Mouse (Mus musculus): ENCODE measurements around the gene Gtpbp2.
A peak's percentile ranks its signal among the peaks of the same experiment; 100 is the strongest.

The Gtpbp2 gene

GRCm38 (mm10) chr17:46152847-46153782, 7.7 kb upstream of the Gtpbp2 start, which contains the start of gene Mad2l1bp:
Gene Mad2l1bp (minus strand): TSS chr17:46153553.
- peak; percentile 80 to 89 for DNase-seq (ENCODE audit: low spot score in 2 of 2)

DNA sequence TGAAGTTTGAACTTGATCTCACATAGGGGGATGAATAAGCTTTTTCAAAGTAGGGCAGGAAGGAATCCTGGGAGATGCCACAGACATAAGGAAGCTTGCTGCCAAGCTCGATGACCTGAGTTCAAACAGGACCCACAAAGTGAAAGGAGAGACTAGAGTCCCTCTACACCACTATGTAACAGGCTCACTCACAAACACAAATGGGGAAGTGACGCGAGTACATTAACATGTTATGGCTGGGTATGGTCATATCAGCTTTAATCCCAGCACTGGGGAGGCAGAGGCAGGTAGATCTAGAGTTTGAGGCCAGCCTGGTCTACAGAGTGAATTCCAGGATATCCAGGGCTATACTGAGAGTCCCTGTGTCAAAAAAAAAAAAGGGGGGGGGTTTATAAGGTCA, 6.5 kb upstream of the Gtpbp2 start:
- DNase-seq (ENCODE audit: low spot score in 2 of 2), result no peak

DNA sequence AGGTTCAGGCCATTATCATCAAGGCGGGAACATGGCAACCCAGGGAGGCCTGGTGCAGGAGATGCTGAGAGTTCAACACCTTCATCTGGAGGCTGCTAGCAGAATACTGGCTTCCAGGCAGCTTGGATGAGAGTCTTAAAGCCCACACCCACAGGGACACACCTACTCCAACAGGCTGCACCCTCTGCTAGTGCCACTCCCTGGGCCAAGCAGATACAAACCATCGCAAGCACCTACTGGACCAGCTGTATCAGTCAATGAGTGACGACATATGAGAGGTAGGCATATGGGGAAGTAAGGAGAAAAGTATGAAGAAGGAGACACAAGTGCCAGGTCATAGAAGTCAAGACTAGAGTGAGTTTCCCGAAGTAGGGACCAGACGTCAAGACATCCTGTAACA, 4.2 kb upstream of the Gtpbp2 start:
- DNase-seq (ENCODE audit: low spot score in 2 of 2), result no peak

DNA sequence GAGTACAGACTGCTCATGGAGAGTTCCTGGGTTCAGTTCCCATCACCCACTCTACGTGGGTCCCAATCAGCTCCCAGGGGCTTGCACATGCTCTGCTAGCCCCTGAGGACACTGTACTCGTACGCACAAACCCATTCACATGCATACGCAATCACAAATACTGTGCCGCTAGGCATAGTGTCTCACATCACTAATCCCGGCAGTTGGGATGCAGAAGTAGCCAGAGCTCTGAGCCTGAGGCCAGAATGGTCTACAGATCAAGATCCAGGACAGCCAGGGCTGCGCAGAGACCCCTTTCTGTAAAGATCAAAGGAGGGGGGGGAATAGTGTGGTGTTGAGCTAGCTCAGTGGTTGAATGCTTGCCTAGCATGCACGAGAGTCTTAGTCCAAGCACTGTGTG, 3.7 kb upstream of the Gtpbp2 start:
- no peak for DNase-seq (ENCODE audit: low spot score in 2 of 2)

GRCm38 (mm10) chr17:46159236-46159635, 1.6 kb upstream of the Gtpbp2 start:
- no peak for DNase-seq (ENCODE audit: low spot score in 2 of 2)

- DNase-seq (ENCODE audit: low spot score in 2 of 2), result peak; percentile 76 to 91
Measured at GRCm38 (mm10) chr17:46160090-46160662, 656 bp upstream of the Gtpbp2 start.

GRCm38 (mm10) chr17:46161179-46161578, 347 bp downstream of the Gtpbp2 start:
- DNase-seq (ENCODE audit: low spot score in 2 of 2), result no peak

GRCm38 (mm10) chr17:46161710-46162109, 878 bp downstream of the Gtpbp2 start:
- no peak for DNase-seq (ENCODE audit: low spot score in 2 of 2)

DNA sequence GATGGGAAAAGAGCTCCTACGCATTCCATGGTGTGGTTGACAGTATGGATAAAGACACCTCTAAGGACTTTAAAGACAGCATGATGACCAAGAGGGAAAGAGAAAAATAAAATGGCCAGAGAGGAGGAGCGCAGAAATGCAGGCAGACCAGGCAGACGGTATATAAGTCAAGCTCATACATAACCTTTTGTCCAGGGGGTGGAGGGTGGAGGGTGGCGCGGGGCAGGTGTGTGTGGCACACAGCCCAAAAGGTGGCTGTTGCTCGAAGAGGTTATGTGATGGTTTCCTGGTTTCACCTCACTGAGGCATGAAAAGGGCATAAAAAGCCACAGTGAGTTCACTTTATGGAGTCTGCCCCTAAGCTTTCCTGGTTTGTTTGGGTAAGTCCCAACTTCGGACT, 1.7 kb downstream of the Gtpbp2 start:
- DNase-seq (ENCODE audit: low spot score in 2 of 2), result no peak

- no peak for DNase-seq (ENCODE audit: low spot score in 2 of 2)
Measured at GRCm38 (mm10) chr17:46162951-46163421, 2.2 kb downstream of the Gtpbp2 start.

DNA sequence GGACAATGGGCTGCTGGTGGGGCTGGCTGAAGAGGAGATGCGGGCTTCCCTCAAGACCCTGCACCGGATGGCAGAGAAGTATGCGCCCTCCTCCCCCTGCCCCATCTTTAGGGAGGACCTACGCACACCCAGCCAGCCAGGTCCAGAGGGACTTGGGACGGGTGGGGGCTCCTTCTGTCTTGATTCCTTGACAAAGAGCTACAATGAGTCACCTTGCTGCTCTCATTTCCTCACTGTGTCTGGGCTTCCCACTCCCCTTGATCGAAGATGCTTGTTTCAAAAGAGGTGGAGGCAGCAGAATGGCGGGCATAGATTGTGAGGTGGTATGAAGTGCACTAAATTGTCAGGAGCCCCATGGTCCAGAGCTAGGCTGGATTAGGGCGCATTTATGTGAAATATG, 3.5 kb downstream of the Gtpbp2 start:
- no peak for DNase-seq (ENCODE audit: low spot score in 2 of 2)

GRCm38 (mm10) chr17:46164791-46165190, 4.0 kb downstream of the Gtpbp2 start:
- no peak for DNase-seq (ENCODE audit: low spot score in 2 of 2)

DNA sequence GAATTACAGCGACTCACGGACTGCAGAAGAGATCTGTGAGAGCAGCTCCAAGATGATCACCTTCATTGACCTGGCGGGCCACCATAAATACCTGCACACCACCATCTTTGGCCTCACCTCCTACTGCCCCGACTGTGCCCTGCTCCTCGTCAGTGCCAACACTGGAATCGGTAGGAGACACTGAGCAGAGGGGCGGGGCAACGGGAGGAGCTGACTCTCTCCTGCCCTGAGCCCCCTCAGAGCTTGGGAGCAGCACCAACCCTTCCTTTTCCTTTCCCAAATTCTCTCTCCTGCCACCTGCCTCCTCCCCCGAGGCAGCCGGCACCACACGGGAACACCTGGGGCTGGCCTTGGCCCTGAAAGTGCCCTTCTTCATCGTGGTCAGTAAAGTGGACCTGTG, 4.6 kb downstream of the Gtpbp2 start:
- no peak for DNase-seq (ENCODE audit: low spot score in 2 of 2)

GRCm38 (mm10) chr17:46166270-46166669, 5.4 kb downstream of the Gtpbp2 start:
- DNase-seq (ENCODE audit: low spot score in 2 of 2), result no peak

DNA sequence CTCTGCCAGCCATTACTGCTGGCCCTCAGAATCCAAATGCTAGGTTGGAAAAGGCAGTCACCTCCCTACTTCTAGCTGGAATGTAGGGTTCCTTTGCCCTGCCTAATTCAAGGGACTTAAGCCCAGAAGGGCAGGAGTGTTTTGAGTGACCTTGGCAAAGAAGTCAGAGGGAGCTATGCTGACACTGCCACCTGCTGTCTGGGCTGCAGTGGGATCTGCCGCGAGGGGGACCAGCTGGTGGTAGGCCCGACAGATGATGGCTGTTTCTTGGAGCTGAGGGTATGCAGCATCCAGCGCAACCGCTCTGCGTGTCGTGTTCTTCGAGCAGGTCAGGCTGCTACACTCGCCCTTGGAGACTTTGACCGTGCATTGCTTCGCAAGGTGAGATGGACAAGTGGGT, 6.2 kb downstream of the Gtpbp2 start:
- no peak for DNase-seq (ENCODE audit: low spot score in 2 of 2)

DNA sequence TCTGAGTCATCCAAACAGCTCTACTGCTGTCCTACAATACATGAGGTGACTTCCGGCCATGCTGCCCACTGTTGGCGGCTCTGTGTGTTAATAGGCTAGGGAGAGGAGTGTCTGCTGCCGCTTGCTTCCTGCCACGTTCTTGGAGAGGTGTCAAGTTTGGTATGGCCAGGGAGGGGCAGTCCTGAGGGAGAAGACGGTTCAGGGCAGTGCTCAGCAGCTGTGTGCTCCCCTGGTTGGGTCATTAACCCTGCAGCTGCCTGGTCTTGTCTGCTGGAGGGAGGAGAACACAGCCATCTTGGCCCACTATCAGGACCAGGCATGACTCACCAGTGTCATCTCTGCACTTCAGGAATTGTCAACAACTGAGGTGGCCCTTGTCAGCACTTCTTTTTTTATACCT, 7.5 kb downstream of the Gtpbp2 start:
- DNase-seq (ENCODE audit: low spot score in 2 of 2), result no peak

DNA sequence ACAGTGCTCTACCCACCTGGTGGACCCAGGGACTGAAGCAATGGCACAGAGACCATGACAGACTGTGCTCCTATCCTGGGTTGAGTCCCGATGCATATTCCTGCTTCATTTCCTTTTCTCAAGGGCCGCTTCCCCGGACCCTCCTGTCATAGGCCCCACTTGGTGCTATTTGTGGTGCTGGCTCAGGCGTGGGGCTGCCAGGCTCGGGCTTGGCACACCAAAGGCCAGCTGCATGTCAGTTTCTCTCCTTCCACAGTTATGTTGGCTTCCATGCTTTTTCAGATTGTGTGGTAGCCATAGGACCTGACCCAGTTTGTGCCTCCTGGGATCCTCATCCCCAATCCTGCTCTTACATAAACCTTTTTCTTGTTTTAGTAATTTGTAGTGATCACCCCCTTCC, 7.9 kb downstream of the Gtpbp2 start:
- no peak for DNase-seq (ENCODE audit: low spot score in 2 of 2)

DNA sequence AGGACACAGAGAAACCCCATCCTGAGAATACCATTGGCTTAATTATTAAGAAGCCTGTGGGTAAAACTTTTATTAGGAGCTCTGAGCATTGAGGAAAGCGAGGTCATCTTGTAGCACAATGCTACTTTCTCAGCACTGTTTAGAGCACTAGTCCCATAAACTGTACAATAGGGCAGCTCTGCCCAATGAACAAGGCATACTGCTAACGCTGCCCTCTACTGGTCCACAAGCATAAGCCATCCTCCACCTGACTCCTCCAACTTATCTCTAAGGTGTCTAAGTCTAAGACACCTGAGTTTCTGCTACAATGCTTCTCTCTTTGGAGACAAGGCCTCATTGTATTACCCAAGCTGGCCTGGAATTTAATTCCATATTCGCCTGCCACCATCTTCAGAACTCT, 9.7 kb downstream of the Gtpbp2 start:
- DNase-seq (ENCODE audit: low spot score in 2 of 2), result no peak

- DNase-seq (ENCODE audit: low spot score in 2 of 2), result no peak
Measured at GRCm38 (mm10) chr17:46182273-46182672, 21.4 kb downstream of the Gtpbp2 start.

DNA sequence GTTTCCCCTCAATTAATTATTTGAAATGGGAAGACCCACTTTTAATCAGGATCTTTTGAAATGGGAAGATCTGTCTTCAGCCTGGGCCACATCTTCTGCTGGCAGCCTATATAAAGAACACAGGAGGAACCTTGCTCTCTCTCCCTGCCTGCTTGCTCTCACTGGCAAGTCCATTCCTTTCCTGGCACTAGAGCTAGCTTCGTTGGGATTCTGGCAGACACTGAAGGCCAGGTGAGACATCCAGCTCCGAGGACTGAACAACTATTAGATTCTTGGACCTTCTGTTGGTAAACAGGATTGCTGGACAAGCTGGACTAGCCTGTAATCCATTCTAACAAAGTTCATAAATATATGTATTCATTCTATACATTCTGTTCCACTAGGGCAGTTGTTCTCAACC, 28.0 kb downstream of the Gtpbp2 start:
- no peak for DNase-seq (ENCODE audit: low spot score in 2 of 2)

DNA sequence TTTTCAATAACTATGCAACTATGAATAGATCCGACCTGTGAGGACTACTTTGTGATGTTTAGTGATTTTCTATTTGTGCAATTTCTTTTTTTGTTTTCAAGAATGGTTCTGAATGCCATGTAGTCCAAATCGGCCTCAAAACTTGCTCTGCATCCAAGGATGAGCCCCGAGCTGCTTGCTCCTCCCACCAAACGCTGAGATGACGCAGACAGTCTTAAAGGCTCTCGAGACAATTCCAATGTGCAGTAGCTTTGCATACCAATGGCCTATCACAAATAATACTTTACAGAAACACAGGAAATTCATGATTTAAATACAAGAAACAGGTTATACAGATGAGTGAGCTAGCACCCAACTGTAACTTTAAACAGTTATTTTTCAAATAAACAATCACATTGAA, 40.3 kb downstream of the Gtpbp2 start:
- no peak for DNase-seq (ENCODE audit: low spot score in 2 of 2)

- peak; percentile 72 to 92 for DNase-seq (ENCODE audit: low spot score in 2 of 2)
Measured at GRCm38 (mm10) chr17:46202421-46203071, 41.7 kb downstream of the Gtpbp2 start, which contains the start of the genes Polh and Xpo5. Gene Polh (minus strand): TSS chr17:46202645. Gene Xpo5 (plus strand): TSS chr17:46202782.
